Mouse (Mus musculus) bone marrow, adult 2 months (tissue): ENCODE measurements at regions not wholly inside any gene's neighbourhood (a gene's known extent, or its start where the extent isn't known, plus 50 kb on each side); places are given as distances from the start of the nearest gene placed in this dataset.

Experiments used
- CTCF ChIP-seq: fragments of 200-500 bp; IDR thresholded peaks from 2 replicates; pipeline ENCODE4 v1.5.1; 2011; ENCODE audit warnings: low read length, control low read depth; ENCODE audit not compliant: control insufficient read depth, insufficient read depth
- POLR2A ChIP-seq: fragments of 200-500 bp; IDR thresholded peaks from 2 replicates; pipeline ENCODE4 v1.6.1; 2011; ENCODE audit warnings: low read depth, mild to moderate bottlenecking, control low read depth, low read length, borderline replicate concordance; ENCODE audit not compliant: control insufficient read depth

GRCm38 (mm10) chr4:33823850-33824249 lies 100.5 kb upstream of the Cnr1 start:
- TF ChIP-seq CTCF = no peak
- no peak for TF ChIP-seq POLR2A
